Comparison of ENCODE assay signal across 24 mouse cellular contexts in genomic region chr12:64815871-64816270, GRCm38 (mm10).
DNase-seq lines count a peak whose midpoint lies in the region; ATAC-seq and TF ChIP-seq lines count a peak whose summit lies in the region.
"Had no signal": no experiment of that assay in that cellular context is flagged by ENCODE, and none has a peak within 500 bp of the region (broad histone marks: within the 10 kb centered on the region; RNA-seq: fewer than 3 reads in every experiment).

No protein-coding gene starts in this region.

- no peak overlapping the region for H3K4me2 ChIP-seq in midbrain, embryonic 11.5 days

- no peaks in the 10 kb centered on the region for H3K36me3 ChIP-seq in kidney, adult 2 months (ENCODE audit: control insufficient read depth, insufficient read depth, low read length)
- no peaks in the 10 kb centered on the region for H3K36me3 ChIP-seq in G1E (replicated peaks)
- H3K36me3 ChIP-seq in MEL (ENCODE audit: control insufficient read depth in 1 of 2, insufficient read depth in 2 of 2, low read length in 2 of 2) = peaks cover 0 to 23% of the 10 kb centered on the region in 2 experiments; a peak in 2 of 4 replicates
- H3K36me3 ChIP-seq in midbrain, embryonic 11.5 days (ENCODE audit: control insufficient read depth, insufficient read depth, low read length) = no peaks in the 10 kb centered on the region

- TF ChIP-seq EP300 in MEL (IDR thresholded peaks at IDR 0.05; ENCODE audit: low read depth in 1 of 2, low read length in 2 of 2) = peak; percentile 80 to 87

- no peaks in the 10 kb centered on the region for H3K9me3 ChIP-seq in G1E (replicated peaks)
- H3K9me3 ChIP-seq in MEL (replicated peaks; ENCODE audit: insufficient read depth, low read length) = no peaks in the 10 kb centered on the region
- H3K9me3 ChIP-seq in midbrain, embryonic 11.5 days (ENCODE audit: control insufficient read depth, low read length) = no peaks in the 10 kb centered on the region

- no peaks in the 10 kb centered on the region; the same call in 1 of the 2 replicates for H3K4me1 ChIP-seq in kidney, adult 2 months (ENCODE audit: control insufficient read depth, insufficient read depth, low read length)
- no peaks in the 10 kb centered on the region for H3K4me1 ChIP-seq in G1E (ENCODE audit: insufficient read depth, low read depth, low read length)
- peaks cover 3 to 11% of the 10 kb centered on the region in 2 experiments for H3K4me1 ChIP-seq in MEL (ENCODE audit: control insufficient read depth in 1 of 2, insufficient read depth in 2 of 2, low read length in 2 of 2)
- H3K4me1 ChIP-seq in midbrain, embryonic 11.5 days (ENCODE audit: control insufficient read depth, insufficient read depth, low read length) = no peaks in the 10 kb centered on the region

- H3K27ac ChIP-seq in kidney, adult 2 months (ENCODE audit: insufficient read depth, low read depth, low read length) = peak overlapping the region; percentile 35; the same call in 1 of the 2 replicates
- H3K27ac ChIP-seq in MEL (ENCODE audit: control insufficient read depth, low read depth, low read length) = no peak overlapping the region
- no peak overlapping the region for H3K27ac ChIP-seq in midbrain, embryonic 11.5 days (ENCODE audit: low read depth, low read length)

- no peak for TF ChIP-seq POLR2A in kidney, adult 2 months (IDR thresholded peaks at IDR 0.05; ENCODE audit: low read depth, low read length)
- TF ChIP-seq POLR2A in MEL (IDR thresholded peaks at IDR 0.05; ENCODE audit: control insufficient read depth in 1 of 2, insufficient read depth in 1 of 2, low read depth in 1 of 2, low read length in 2 of 2, poor library complexity in 1 of 2) = no peak

- peak; percentile 78 for ATAC-seq in G1E (ENCODE audit: extremely low read depth, insufficient number of reproducible peaks, low FRiP score, poor library complexity, severe bottlenecking)
- no peak for ATAC-seq in midbrain, embryonic 11.5 days (ENCODE audit: low FRiP score)
- ATAC-seq: activated CD4-positive, CD25-positive, alpha-beta regulatory T cell, adult 4 months; CD4-positive, CD25-positive, alpha-beta regulatory T cell, adult 4 months; Patski had no signal

- 69% methylated on average over 6 of the region's 6 CpGs for WGBS in kidney, adult 2 months
- 85% methylated on average over 6 of the region's 6 CpGs for WGBS in midbrain, embryonic 11.5 days

- H3K9ac ChIP-seq in MEL (ENCODE audit: control insufficient read depth, low read depth, low read length, poor library complexity, severe bottlenecking) = no peak overlapping the region
- no peak overlapping the region for H3K9ac ChIP-seq in midbrain, embryonic 11.5 days (ENCODE audit: low read length)

- intact Hi-C loops in heart, postnatal 36 days (cut with DNase I) = no loop called here

- TF ChIP-seq CTCF in kidney, adult 2 months (conservative IDR thresholded peaks at IDR 0.05; ENCODE audit: insufficient read depth, insufficient read length, low read depth, low read length) = no peak
- TF ChIP-seq CTCF in G1E (IDR thresholded peaks at IDR 0.05; ENCODE audit: low read depth, low read length) = no peak
- no peak for TF ChIP-seq CTCF in MEL (IDR thresholded peaks at IDR 0.05 in 2 of 3, conservative IDR thresholded peaks at IDR 0.05 in 1 of 3; ENCODE audit: control insufficient read depth in 1 of 3, insufficient read depth in 1 of 3, low read depth in 2 of 3, low read length in 3 of 3, poor library complexity in 1 of 3, severe bottlenecking in 1 of 3)

- no peaks in the 10 kb centered on the region for H3K79me2 ChIP-seq in MEL (ENCODE audit: control insufficient read depth, insufficient read depth, low read length, poor library complexity)

- TF ChIP-seq RAD21 in MEL (IDR thresholded peaks at IDR 0.05; ENCODE audit: low read depth, low read length) = no peak

- H3K4me3 ChIP-seq in kidney, adult 2 months (ENCODE audit: insufficient read depth, low read depth, low read length) = no peak overlapping the region
- no peak overlapping the region for H3K4me3 ChIP-seq in G1E (ENCODE audit: low read depth, low read length)
- no peak overlapping the region for H3K4me3 ChIP-seq in MEL (ENCODE audit: control insufficient read depth in 1 of 2, insufficient read depth in 1 of 2, low read depth in 2 of 2, low read length in 2 of 2)
- H3K4me3 ChIP-seq in midbrain, embryonic 11.5 days (ENCODE audit: low read depth, low read length) = no peak overlapping the region

- no peak for DNase-seq in kidney, adult 2 months
- no peak for DNase-seq in kidney, postnatal 14 days
- DNase-seq in 416B (ENCODE audit: low read depth) = peak; percentile 77
- DNase-seq in G1E (ENCODE audit: low spot score) = no peak
- DNase-seq in MEL (ENCODE audit: low read depth, low spot score) = peak; percentile 60
- no peak for DNase-seq in heart, adult 9 months (ENCODE audit: low spot score in 2 of 2)
- DNase-seq in midbrain, embryonic 11.5 days (ENCODE audit: low spot score, missing footprints) = no peak
- no peak for DNase-seq in heart, postnatal 36 days
- DNase-seq: adrenal gland, adult 2 months; adrenal gland, adult 8-10 months; adrenal gland, postnatal 10 days; adrenal gland, postnatal 14 days; adrenal gland, postnatal 25 days; adrenal gland, postnatal 36 days; B cell, adult 2 months; cerebellum, adult 11 months; cerebellum, adult 11-12 months; cerebellum, adult 18-20 months; cerebellum, adult 2 months; cerebellum, adult 8-10 months had no signal

- no peaks in the 10 kb centered on the region for H3K27me3 ChIP-seq in kidney, adult 2 months (replicated peaks; ENCODE audit: control insufficient read depth, insufficient read depth, low read length)
- H3K27me3 ChIP-seq in G1E (ENCODE audit: insufficient read depth, low read length) (no peaks in the 10 kb centered on the region), MEL (ENCODE audit: control insufficient read depth in 1 of 2, insufficient read depth in 2 of 2, low read length in 2 of 2) (no peaks in the 10 kb centered on the region)
- H3K27me3 ChIP-seq in midbrain, embryonic 11.5 days (ENCODE audit: control insufficient read depth, insufficient read depth, low read length) = no peaks in the 10 kb centered on the region
- H3K27me3 ChIP-seq: CH12.LX had no signal

TF ChIP-seq in MEL, 35 proteins besides CTCF, POLR2A, EP300 and RAD21:
- no peak for TF ChIP-seq CHD2 (IDR thresholded peaks at IDR 0.05; ENCODE audit: low read length)
- TF ChIP-seq USF2 (IDR thresholded peaks at IDR 0.05; ENCODE audit: borderline replicate concordance in 1 of 2, insufficient read depth in 1 of 2, low read depth in 1 of 2, low read length in 2 of 2) = no peak
- no peak for TF ChIP-seq MAFK (IDR thresholded peaks at IDR 0.05; ENCODE audit: borderline replicate concordance, low read depth, low read length)
- TF ChIP-seq TAL1 (IDR thresholded peaks at IDR 0.05; ENCODE audit: low read length) = peak; percentile 45
- TF ChIP-seq ETS1 (IDR thresholded peaks at IDR 0.05; ENCODE audit: low read depth, low read length) = peak; percentile 87
- TF ChIP-seq GATA1 (IDR thresholded peaks at IDR 0.05; ENCODE audit: low read depth, low read length) = peak; percentile 72
- TF ChIP-seq HCFC1 (IDR thresholded peaks at IDR 0.05; ENCODE audit: low read depth, low read length) = 0 out of 2 replicates have a peak, but pooled peaks have one; percentile 17
- TF ChIP-seq TCF12 (IDR thresholded peaks at IDR 0.05; ENCODE audit: low read depth, low read length) = peak; percentile 88
- no peak for TF ChIP-seq KAT2A (conservative IDR thresholded peaks at IDR 0.05; ENCODE audit: low read depth, low read length)
- peak; percentile 79 for TF ChIP-seq RCOR1 (IDR thresholded peaks at IDR 0.05; ENCODE audit: low read depth, low read length)

Comparison
In these comparisons a context has a peak if more than half of its experiments do, and no peak if none do; other contexts are left out.
1. DNase-seq: peak in 416B (single experiment) and MEL (single experiment); none in kidney, adult 2 months (single experiment), kidney, postnatal 14 days (single experiment), G1E (single experiment), heart, adult 9 months (0 of 2), midbrain, embryonic 11.5 days (single experiment) and heart, postnatal 36 days (0 of 2).